23 mouse cellular contexts compared by ENCODE assay signal in the genomic region with DNA sequence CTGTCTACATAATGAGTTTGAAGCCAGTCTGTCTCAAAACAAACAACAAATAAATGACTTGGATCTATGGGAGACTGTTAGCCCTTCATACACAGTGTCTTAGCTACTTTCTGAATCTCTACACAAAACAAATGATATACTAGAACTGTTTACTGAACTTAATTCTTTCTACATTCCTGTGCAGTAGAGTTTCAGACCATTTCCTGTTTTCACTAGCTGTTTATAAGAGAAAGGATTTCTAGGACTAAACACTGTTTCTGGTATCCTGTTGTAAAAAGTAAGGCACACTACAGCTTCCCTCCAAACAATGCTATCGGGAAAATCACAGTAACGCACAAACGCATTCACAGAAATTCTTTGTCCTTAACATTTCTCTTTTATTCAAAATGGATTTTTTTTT.
"Had no signal": no experiment of that assay in that cellular context is flagged by ENCODE, and none has a peak within 500 bp of the region (broad histone marks: within the 10 kb centered on the region; RNA-seq: fewer than 3 reads in every experiment).

No protein-coding gene starts in this region.

- DNase-seq: kidney, adult 8-10 months; kidney, postnatal 14 days; kidney, postnatal 4 days; left cerebral cortex, postnatal 4 days; liver, postnatal 0 days; midbrain, embryonic 14.5 days; right cerebral cortex, adult 18-20 months; right cerebral cortex, postnatal 14 days; right cerebral cortex, postnatal 4 days; thymus, adult 2 months; thymus, postnatal 14 days; thymus, postnatal 4 days had no signal

- H3K27ac ChIP-seq: kidney, embryonic 15.5 days; limb, embryonic 12.5 days; limb, embryonic 15.5 days; liver, embryonic 14.5 days; neural tube, embryonic 12.5 days; neural tube, embryonic 15.5 days; stomach, postnatal 0 days had no signal

- H3K9me3 ChIP-seq: kidney, embryonic 15.5 days; limb, embryonic 12.5 days; limb, embryonic 15.5 days; megakaryocyte, embryonic 14.5 days; neural tube, embryonic 12.5 days; neural tube, embryonic 15.5 days had no signal

- H3K4me2 ChIP-seq: kidney, embryonic 15.5 days; limb, embryonic 12.5 days; limb, embryonic 15.5 days; liver, embryonic 11.5 days; midbrain, embryonic 11.5 days; neural tube, embryonic 12.5 days; neural tube, embryonic 15.5 days had no signal

- H3K9ac ChIP-seq: kidney, embryonic 15.5 days; limb, embryonic 12.5 days; limb, embryonic 15.5 days; liver, embryonic 14.5 days; liver, postnatal 0 days; neural tube, embryonic 12.5 days; neural tube, embryonic 15.5 days had no signal

- H3K27me3 ChIP-seq: kidney, embryonic 15.5 days; limb, embryonic 12.5 days; limb, embryonic 15.5 days; megakaryocyte, embryonic 14.5 days; neural tube, embryonic 12.5 days; neural tube, embryonic 15.5 days had no signal

- H3K4me3 ChIP-seq: kidney, embryonic 15.5 days; limb, embryonic 12.5 days; limb, embryonic 15.5 days; megakaryocyte, embryonic 14.5 days; neural tube, embryonic 12.5 days; neural tube, embryonic 15.5 days had no signal

- H3K4me1 ChIP-seq: limb, embryonic 12.5 days; limb, embryonic 15.5 days; megakaryocyte, embryonic 14.5 days; neural tube, embryonic 12.5 days; neural tube, embryonic 15.5 days had no signal

- ATAC-seq: intestine, postnatal 0 days; liver, postnatal 0 days had no signal

- H3K36me3 ChIP-seq: kidney, embryonic 15.5 days; limb, embryonic 12.5 days; limb, embryonic 15.5 days; neural tube, embryonic 12.5 days; neural tube, embryonic 15.5 days had no signal
